Mouse (Mus musculus) liver, embryonic 15.5 days (tissue): ENCODE measurements around the gene Dcst2. TPM values are rescaled to one million over a fixed set of nuclear protein-coding genes. Genes with fewer than 3 reads are reported as not detected.

Experiments used
- ATAC-seq: fragments of 200-750 bp; cut with Nextera tagmentation; 2 replicates; pipeline ENCODE4 v1.8.0; 2017; ENCODE audit warnings: moderate number of reproducible peaks, mild to moderate bottlenecking, moderate library complexity; ENCODE audit not compliant: insufficient read depth
- H3K27ac ChIP-seq: fragments of 300-500 bp; sonication (generic); replicated peaks from 2 replicates; pipeline ENCODE4 v1.5.1; 2015; ENCODE audit warnings: mild to moderate bottlenecking, inconsistent platforms
- H3K27me3 ChIP-seq: fragments of 300-500 bp; sonication (generic); 2 replicates; pipeline ENCODE4 v1.6.1; 2015; ENCODE audit warnings: mild to moderate bottlenecking, inconsistent platforms
- H3K36me3 ChIP-seq: fragments of 300-500 bp; sonication (generic); replicated peaks from 2 replicates; pipeline ENCODE4 v1.6.1; 2015; ENCODE audit warnings: moderate library complexity, mild to moderate bottlenecking, inconsistent platforms
- H3K4me1 ChIP-seq: fragments of 300-500 bp; sonication (generic); replicated peaks from 2 replicates; pipeline ENCODE4 v1.6.1; 2015; ENCODE audit warnings: inconsistent platforms
- H3K4me2 ChIP-seq: fragments of 300-500 bp; sonication (generic); 2 replicates; pipeline ENCODE4 v1.6.1; 2015; ENCODE audit warnings: moderate library complexity, mild to moderate bottlenecking, inconsistent platforms
- H3K4me3 ChIP-seq: fragments of 300-500 bp; sonication (generic); replicated peaks from 2 replicates; pipeline ENCODE4 v1.5.1; 2015; ENCODE audit warnings: mild to moderate bottlenecking, inconsistent platforms
- H3K9ac ChIP-seq: fragments of 300-500 bp; sonication (generic); 2 replicates; pipeline ENCODE4 v1.6.1; 2015; ENCODE audit warnings: moderate library complexity, mild to moderate bottlenecking, inconsistent platforms
- H3K9me3 ChIP-seq: fragments of 300-500 bp; sonication (generic); replicated peaks from 2 replicates; pipeline ENCODE4 v1.6.1; 2016; ENCODE audit warnings: inconsistent platforms
- WGBS: fragments of 180-500 bp; shearing (Covaris S2); methylation state at CpG from one replicate; pipeline ENCODE4 v1.1.7; 2015; ENCODE audit warnings: mixed read lengths; ENCODE audit not compliant: insufficient replicate concordance; 5-methylcytosine and 5-hydroxymethylcytosine counted together
- polyA plus RNA-seq: library from polyadenylated mRNA; unstranded; fragments of >200 nt; fragmentation: Nextera tagmentation; extraction: Ambion mirVana; gene quantifications from 2 replicates; pipeline ENCODE4 v1.2.1, GENCODE M21; 2015

Gene Dcst2
- polyA plus RNA-seq, 1 experiment from 2014 or later, result 0.06 TPM

GRCm38 (mm10) chr3:89320581-89321182, 41.1 kb upstream of the Dcst2 start:
- H3K9ac ChIP-seq, result no peak overlapping the region
- WGBS, result under 1% methylated on average over 41 of the region's 41 CpGs

GRCm38 (mm10) chr3:89321183-89322130, 40.3 kb upstream of the Dcst2 start:
- no peak overlapping the region for H3K9ac ChIP-seq
- WGBS, result 2% methylated on average over 66 of the region's 66 CpGs
- H3K9me3 ChIP-seq, result no peaks in the 10 kb centered on the region
- H3K4me3 ChIP-seq, result peak overlapping the region; percentile 17
- H3K4me2 ChIP-seq, result peak overlapping the region; percentile 68
- H3K27me3 ChIP-seq, result peaks cover 100% of the 10 kb centered on the region
- peaks cover 38% of the 10 kb centered on the region for H3K4me1 ChIP-seq
- H3K27ac ChIP-seq, result no peak overlapping the region
- no peak for ATAC-seq
- H3K36me3 ChIP-seq, result no peaks in the 10 kb centered on the region

More at GRCm38 (mm10) chr3:89320581-89321182, 41.1 kb upstream of the Dcst2 start:
- Histone ChIP-seq H3K4me1 (peaks cover 45% of the 10 kb centered on the region), H3K27me3 (peaks cover 100% of the 10 kb centered on the region), H3K9me3 (no peaks in the 10 kb centered on the region), H3K4me2 (peak overlapping the region; percentile 68), H3K36me3 (no peaks in the 10 kb centered on the region), H3K27ac (no peak overlapping the region), H3K4me3 (peak overlapping the region; percentile 17)
- no peak for ATAC-seq

- H3K9me3 ChIP-seq, result no peaks in the 10 kb centered on the region
- peaks cover 98% of the 10 kb centered on the region for H3K27me3 ChIP-seq
- no peaks in the 10 kb centered on the region for H3K36me3 ChIP-seq
- 2% methylated on average over 14 of the region's 14 CpGs for WGBS
- H3K27ac ChIP-seq, result no peak overlapping the region
- H3K4me2 ChIP-seq, result peak overlapping the region; percentile 68
- no peak for ATAC-seq
- H3K4me3 ChIP-seq, result peak overlapping the region; percentile 45
- peaks cover 35% of the 10 kb centered on the region for H3K4me1 ChIP-seq
- H3K9ac ChIP-seq, result no peak overlapping the region
These were observed 39.7 kb upstream of the Dcst2 start for GRCm38 (mm10) chr3:89322131-89322500.

- Histone ChIP-seq H3K9ac (no peak within 1 kb of the TSS), H3K9me3 (no peaks in the 10 kb centered on the region), H3K27ac (no peak within 1 kb of the TSS), H3K4me2 (peak within 1 kb of the TSS; percentile 68), H3K4me1 (peaks cover 35% of the 10 kb centered on the region), H3K27me3 (peaks cover 98% of the 10 kb centered on the region), H3K36me3 (no peaks in the 10 kb centered on the region), H3K4me3 (peak within 1 kb of the TSS; percentile 45)
- ATAC-seq, result no peak
- WGBS, result under 1% methylated on average over 53 of the region's 53 CpGs
These were observed 39.1 kb upstream of the Dcst2 start, which contains the start of gene Efna3 for GRCm38 (mm10) chr3:89322514-89323165. TSS of gene Efna3 (minus strand) at chr3:89322965.

- H3K4me2 ChIP-seq, result no peak overlapping the region
- peaks cover 20% of the 10 kb centered on the region for H3K4me1 ChIP-seq
- no peak overlapping the region for H3K9ac ChIP-seq
- no peaks in the 10 kb centered on the region for H3K9me3 ChIP-seq
- no peak for ATAC-seq
- no peaks in the 10 kb centered on the region for H3K36me3 ChIP-seq
- H3K27me3 ChIP-seq, result peaks cover 95% of the 10 kb centered on the region
- H3K27ac ChIP-seq, result no peak overlapping the region
- H3K4me3 ChIP-seq, result no peak overlapping the region
- 58% methylated on average over 8 of the region's 8 CpGs for WGBS
These were observed 35.9 kb upstream of the Dcst2 start for GRCm38 (mm10) chr3:89325882-89326281.

GRCm38 (mm10) chr3:89327371-89327870, 34.4 kb upstream of the Dcst2 start:
- Histone ChIP-seq H3K4me3 (no peak overlapping the region), H3K4me1 (peaks cover 9% of the 10 kb centered on the region), H3K9me3 (no peaks in the 10 kb centered on the region), H3K27me3 (peaks cover 94% of the 10 kb centered on the region), H3K27ac (no peak overlapping the region), H3K4me2 (no peak overlapping the region), H3K36me3 (no peaks in the 10 kb centered on the region), H3K9ac (no peak overlapping the region)
- no peak for ATAC-seq
- WGBS, result 51% methylated on average over 9 of the region's 9 CpGs

- Histone ChIP-seq H3K4me3 (no peak overlapping the region), H3K27ac (no peak overlapping the region), H3K4me1 (0 out of 2 replicates have a peak, but pooled peaks cover 4% of the 10 kb centered on the region), H3K27me3 (peaks cover 89% of the 10 kb centered on the region), H3K36me3 (no peaks in the 10 kb centered on the region), H3K4me2 (no peak overlapping the region), H3K9me3 (no peaks in the 10 kb centered on the region), H3K9ac (no peak overlapping the region)
- ATAC-seq, result no peak
- WGBS, result 21% methylated on average over 4 of the region's 4 CpGs
These were observed 33.2 kb upstream of the Dcst2 start for GRCm38 (mm10) chr3:89328623-89329022.

GRCm38 (mm10) chr3:89330346-89330745, 31.4 kb upstream of the Dcst2 start:
- Histone ChIP-seq H3K36me3 (no peaks in the 10 kb centered on the region), H3K4me1 (0 out of 2 replicates have a peak, but pooled peaks cover 4% of the 10 kb centered on the region), H3K27me3 (peaks cover 88% of the 10 kb centered on the region), H3K4me3 (no peak overlapping the region), H3K27ac (no peak overlapping the region), H3K9me3 (no peaks in the 10 kb centered on the region), H3K4me2 (no peak overlapping the region), H3K9ac (no peak overlapping the region)
- ATAC-seq, result no peak
- WGBS, result 35% methylated on average over 3 of the region's 3 CpGs

- peaks cover 86% of the 10 kb centered on the region for H3K27me3 ChIP-seq
- no peak for ATAC-seq
- 20% methylated on average over 10 of the region's 10 CpGs for WGBS
These were observed 30.8 kb upstream of the Dcst2 start for GRCm38 (mm10) chr3:89330948-89331347.

GRCm38 (mm10) chr3:89331561-89331960, 30.2 kb upstream of the Dcst2 start:
- ATAC-seq, result no peak
- Histone ChIP-seq H3K4me1 (0 out of 2 replicates have a peak, but pooled peaks cover 4% of the 10 kb centered on the region), H3K9ac (no peak overlapping the region), H3K36me3 (no peaks in the 10 kb centered on the region), H3K9me3 (no peaks in the 10 kb centered on the region), H3K27me3 (peaks cover 86% of the 10 kb centered on the region), H3K27ac (no peak overlapping the region), H3K4me2 (no peak overlapping the region), H3K4me3 (no peak overlapping the region)
- WGBS, result 58% methylated on average over 13 of the region's 13 CpGs

More at GRCm38 (mm10) chr3:89330948-89331347, 30.8 kb upstream of the Dcst2 start:
- H3K4me1 ChIP-seq, result 0 out of 2 replicates have a peak, but pooled peaks cover 4% of the 10 kb centered on the region
- no peaks in the 10 kb centered on the region for H3K9me3 ChIP-seq
- no peak overlapping the region for H3K9ac ChIP-seq
- H3K4me3 ChIP-seq, result no peak overlapping the region
- no peak overlapping the region for H3K4me2 ChIP-seq
- H3K36me3 ChIP-seq, result no peaks in the 10 kb centered on the region
- no peak overlapping the region for H3K27ac ChIP-seq
